Mouse (Mus musculus) ES-E14 (cell line): Measurements from ENCODE around the gene Gnl1. TPM values are rescaled to one million over a fixed set of nuclear protein-coding genes. Genes with fewer than 3 reads are reported as not detected.

Experiments used
- DNase-seq: peaks from one replicate; pipeline ENCODE4 v3.0.0-alpha.2; 2013; ENCODE audit warnings: low read depth, low spot score
- H3K27ac ChIP-seq: 2 replicates; pipeline ENCODE4 v1.5.1; 2012; ENCODE audit warnings: low read depth, mild to moderate bottlenecking, low read length, moderate library complexity, mixed read lengths; ENCODE audit not compliant: poor library complexity, insufficient read depth, severe bottlenecking
- H3K36me3 ChIP-seq: 2 replicates; pipeline ENCODE4 v1.6.1; 2012; ENCODE audit warnings: mild to moderate bottlenecking, low read length, moderate library complexity, mixed read lengths; ENCODE audit not compliant: control insufficient read depth, poor library complexity, insufficient read depth, severe bottlenecking
- H3K4me1 ChIP-seq, 2 experiments: fragments of 150-350 bp in 1 of 2; sonication (generic) in 1 of 2; 2 replicates each; pipeline ENCODE4 v1.6.1; 2012; ENCODE audit warnings: low read length in 2 of 2, mild to moderate bottlenecking in 1 of 2, mixed read lengths in 1 of 2; ENCODE audit not compliant: control insufficient read depth in 2 of 2, insufficient read depth in 2 of 2, poor library complexity in 1 of 2
- H3K4me3 ChIP-seq, 2 experiments: fragments of 150-350 bp in 1 of 2; sonication (generic) in 1 of 2; 2 replicates each; pipeline ENCODE4 v1.5.1; 2012; ENCODE audit warnings: low read length in 2 of 2, low read depth in 1 of 2, mild to moderate bottlenecking in 1 of 2, mixed read lengths in 1 of 2; ENCODE audit not compliant: insufficient read depth in 1 of 2, poor library complexity in 1 of 2, severe bottlenecking in 1 of 2
- H3K9ac ChIP-seq: 2 replicates; pipeline ENCODE4 v1.6.1; 2012; ENCODE audit warnings: low read depth, mild to moderate bottlenecking, low read length, mixed read lengths; ENCODE audit not compliant: poor library complexity, insufficient read depth, severe bottlenecking
- H3K9me3 ChIP-seq: fragments of 150-350 bp; sonication (generic); 2 replicates; pipeline ENCODE4 v1.6.1; 2012; ENCODE audit warnings: low read depth, mild to moderate bottlenecking, low read length; ENCODE audit not compliant: control insufficient read depth, insufficient read depth
- CHD2 ChIP-seq: IDR thresholded peaks from 2 replicates; pipeline ENCODE4 v1.6.1; 2014; ENCODE audit warnings: mild to moderate bottlenecking, low read depth, low read length, inconsistent platforms
- HCFC1 ChIP-seq: IDR thresholded peaks from 2 replicates; pipeline ENCODE4 v1.6.1; 2012; ENCODE audit warnings: low read length, inconsistent platforms, borderline replicate concordance; ENCODE audit not compliant: insufficient read depth
- MAFK ChIP-seq: IDR thresholded peaks from 2 replicates; pipeline ENCODE4 v1.6.1; 2014; ENCODE audit warnings: mild to moderate bottlenecking, low read depth, low read length, inconsistent platforms; ENCODE audit not compliant: insufficient read depth
- ZC3H11A ChIP-seq: IDR thresholded peaks from 2 replicates; pipeline ENCODE4 v1.6.1; 2012; ENCODE audit warnings: low read depth, mild to moderate bottlenecking, inconsistent platforms, low read length, borderline replicate concordance
- ZNF384 ChIP-seq: IDR thresholded peaks from 2 replicates; pipeline ENCODE4 v1.6.1; 2012; ENCODE audit warnings: low read depth, low read length, inconsistent platforms
- in situ Hi-C, 2 experiments: fragments of 600-800 bp; cut with MboI; formaldehyde crosslinking; loops; one replicate each; pipeline ENCODE4 v1.15.1; 2025; ENCODE audit warnings: low sequenced_read_pairs in 2 of 2, inconsistent platforms in 1 of 2; ENCODE audit not compliant: unreplicated experiment in 2 of 2
- total RNA-seq: library from RNA; depleted of rRNA; stranded (reverse); fragments of 300-350 nt; gene quantifications from 2 replicates; pipeline ENCODE4 v1.2.3, GENCODE M21; 2012

Gene Gnl1
- total RNA-seq, 1 experiment = 51.6 TPM

DNA sequence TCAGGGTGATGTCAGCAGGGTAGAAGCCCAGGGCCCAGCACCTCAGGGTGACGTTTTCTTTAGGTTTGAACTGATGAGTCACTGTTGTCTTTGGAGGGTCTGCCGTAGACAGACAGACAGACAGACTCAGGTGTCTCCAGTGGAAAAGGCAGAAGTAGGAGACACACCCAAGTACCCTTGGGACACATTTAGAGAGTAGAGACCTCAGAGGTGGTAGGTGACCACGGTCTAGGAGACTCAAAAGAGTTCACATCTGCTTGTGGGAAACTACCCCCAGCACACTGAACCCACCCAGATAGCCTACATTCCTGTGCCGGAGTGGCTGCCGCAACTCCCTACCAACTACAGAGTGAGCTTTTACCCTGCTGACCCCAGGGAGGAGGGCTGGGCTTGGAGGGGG is 35.3 kb downstream of the Gnl1 start:
- H3K4me1 ChIP-seq = peaks cover 0 to 8% of the 10 kb centered on the region in 2 experiments; a peak in 1 of 4 replicates
- no peak overlapping the region for H3K9ac ChIP-seq
- peaks cover 7% of the 10 kb centered on the region for H3K36me3 ChIP-seq
- in situ Hi-C loops = no loop called here
- TF ChIP-seq CHD2 = no peak
- TF ChIP-seq HCFC1 = no peak
- TF ChIP-seq ZC3H11A = no peak
- no peak for TF ChIP-seq MAFK
- no peak for TF ChIP-seq ZNF384
- no peak overlapping the region for H3K4me3 ChIP-seq
- H3K9me3 ChIP-seq = no peaks in the 10 kb centered on the region
- H3K27ac ChIP-seq = no peak overlapping the region
- no peak for DNase-seq

DNA sequence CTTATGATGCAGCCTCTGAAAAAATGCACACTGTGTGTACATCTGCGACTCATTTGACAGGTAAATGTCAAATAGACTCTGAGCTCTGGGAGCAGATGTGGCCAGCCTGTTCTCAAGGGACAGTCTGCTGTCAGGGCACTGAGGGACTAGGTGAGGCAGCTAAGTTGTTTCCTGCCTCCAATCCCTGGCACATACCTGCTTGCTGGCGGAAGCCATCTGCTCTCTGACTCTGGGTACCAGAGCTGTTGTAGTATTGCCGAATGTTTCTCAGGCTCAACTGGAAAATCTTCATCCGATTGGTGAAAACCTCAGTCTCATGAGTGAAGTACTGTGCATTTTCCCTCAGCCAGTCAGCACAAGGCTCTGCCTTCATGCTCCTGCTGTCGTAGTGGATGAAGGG is 37.4 kb downstream of the Gnl1 start:
- Histone ChIP-seq H3K4me1 (peaks cover 0 to 13% of the 10 kb centered on the region in 2 experiments; a peak in 1 of 4 replicates), H3K36me3 (peaks cover 10% of the 10 kb centered on the region), H3K9me3 (no peaks in the 10 kb centered on the region), H3K9ac (no peak overlapping the region; the same call in 1 of the 2 replicates), H3K27ac (no peak overlapping the region), H3K4me3 (no peak overlapping the region)
- in situ Hi-C loops = no loop called here
- DNase-seq = no peak
- TF ChIP-seq ZNF384 = no peak
- TF ChIP-seq CHD2 = no peak
- no peak for TF ChIP-seq MAFK
- TF ChIP-seq HCFC1 = no peak
- TF ChIP-seq ZC3H11A = no peak

DNA sequence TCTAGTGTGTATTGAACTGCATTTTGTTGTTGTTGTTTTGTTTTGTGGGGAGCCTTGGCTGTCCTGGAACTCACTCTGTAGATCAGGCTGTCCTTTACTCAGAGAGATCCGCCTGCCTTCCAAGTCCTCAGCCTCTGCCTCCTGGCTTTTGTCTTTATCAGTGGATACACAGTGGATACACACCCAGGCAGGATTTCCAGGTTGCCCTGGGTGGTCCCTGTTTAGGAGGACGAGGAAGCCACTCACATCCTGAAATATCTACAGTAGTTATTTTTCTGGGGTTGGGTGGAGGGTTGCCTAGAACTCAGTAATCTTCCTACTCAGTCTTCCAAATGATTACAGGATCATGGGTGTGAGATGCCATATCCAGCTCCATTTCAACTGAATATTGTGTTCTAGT is 39.3 kb downstream of the Gnl1 start:
- Histone ChIP-seq H3K9ac (no peak overlapping the region), H3K27ac (no peak overlapping the region), H3K9me3 (no peaks in the 10 kb centered on the region), H3K36me3 (peaks cover 10% of the 10 kb centered on the region), H3K4me1 (peaks cover 0 to 18% of the 10 kb centered on the region in 2 experiments; a peak in 2 of 4 replicates), H3K4me3 (no peak overlapping the region)
- in situ Hi-C loops = no loop called here
- DNase-seq = no peak
- no peak for TF ChIP-seq HCFC1
- TF ChIP-seq ZC3H11A = no peak
- TF ChIP-seq CHD2 = no peak
- no peak for TF ChIP-seq ZNF384
- no peak for TF ChIP-seq MAFK

- DNase-seq = no peak
- no peak overlapping the region for H3K27ac ChIP-seq
- no peak overlapping the region for H3K4me3 ChIP-seq
- no peak for TF ChIP-seq HCFC1
- no peak for TF ChIP-seq ZNF384
- no peak for TF ChIP-seq CHD2
- TF ChIP-seq MAFK = no peak
- TF ChIP-seq ZC3H11A = no peak
- H3K4me1 ChIP-seq = peaks cover 0 to 21% of the 10 kb centered on the region in 2 experiments; a peak in 2 of 4 replicates
- no peak overlapping the region for H3K9ac ChIP-seq
- H3K9me3 ChIP-seq = no peaks in the 10 kb centered on the region
- peaks cover 8% of the 10 kb centered on the region for H3K36me3 ChIP-seq
- in situ Hi-C loops = no loop called here
Measured at GRCm38 (mm10) chr17:36019519-36019918, 39.9 kb downstream of the Gnl1 start.
